Mouse (Mus musculus) C2C12 (cell line): ENCODE measurements around the gene Igfbp5. TPM values are rescaled to one million over a fixed set of nuclear protein-coding genes. Genes with fewer than 3 reads are reported as not detected.

Experiments used
- H3K27me3 ChIP-seq: one replicate; pipeline ENCODE4 v1.6.1; 2011; ENCODE audit not compliant: control insufficient read depth, insufficient read depth, insufficient read length
- H3K36me3 ChIP-seq: one replicate; pipeline ENCODE4 v1.6.1; 2011; ENCODE audit not compliant: control insufficient read depth, insufficient read depth
- H3K4me3 ChIP-seq: one replicate; pipeline ENCODE4 v1.5.1; 2011; ENCODE audit warnings: mild to moderate bottlenecking, control low read depth; ENCODE audit not compliant: poor library complexity, insufficient read depth, severe bottlenecking
- H3K79me2 ChIP-seq: one replicate; pipeline ENCODE4 v1.6.1; 2011; ENCODE audit not compliant: control insufficient read depth, insufficient read depth
- H3K79me3 ChIP-seq: one replicate; pipeline ENCODE4 v1.6.1; 2011; ENCODE audit warnings: low read depth, control low read depth
- H3ac ChIP-seq: one replicate; pipeline ENCODE3; 2011; ENCODE audit warnings: low read depth; ENCODE audit not compliant: control insufficient read depth, insufficient read length
- CEBPB ChIP-seq: IDR thresholded peaks from one replicate; pipeline ENCODE4 v1.6.1; 2011; ENCODE audit warnings: low read depth, mild to moderate bottlenecking, control low read depth, moderate library complexity
- CTCF ChIP-seq: IDR thresholded peaks from one replicate; pipeline ENCODE4 v1.5.1; 2011; ENCODE audit not compliant: control insufficient read depth, insufficient read depth, insufficient read length
- FOSL1 ChIP-seq: IDR thresholded peaks from one replicate; pipeline ENCODE4 v1.8.0; 2011; ENCODE audit warnings: mild to moderate bottlenecking, low read length; ENCODE audit not compliant: poor library complexity, insufficient read depth, severe bottlenecking
- MAX ChIP-seq: IDR thresholded peaks from one replicate; pipeline ENCODE4 v1.6.1; 2011; ENCODE audit warnings: mild to moderate bottlenecking, control low read depth
- MYOD1 ChIP-seq: IDR thresholded peaks from one replicate; pipeline ENCODE4 v1.6.1; 2011; ENCODE audit warnings: low read depth; ENCODE audit not compliant: control insufficient read depth, insufficient read length
- MYOG ChIP-seq: IDR thresholded peaks from one replicate; pipeline ENCODE4 v1.6.1; 2011; ENCODE audit not compliant: control insufficient read depth, insufficient read length; ENCODE audit errors: extremely low read depth
- USF1 ChIP-seq: IDR thresholded peaks from one replicate; pipeline ENCODE4 v1.6.1; 2011; ENCODE audit warnings: low read depth, mild to moderate bottlenecking, control low read depth, moderate library complexity
- polyA plus RNA-seq: library from polyadenylated mRNA; unstranded; fragments of >200 nt; fragmentation: generic; extraction: Trizol; gene quantifications from one replicate; pipeline ENCODE4 v1.2.1, GENCODE M21; 2012; ENCODE audit warnings: missing spikeins

Igfbp5 gene
- polyA plus RNA-seq, 1 experiment: 62.8 TPM

- H3K4me3 ChIP-seq: no peak overlapping the region
- no peaks in the 10 kb centered on the region for H3K79me3 ChIP-seq
- H3K79me2 ChIP-seq: no peaks in the 10 kb centered on the region
- no peaks in the 10 kb centered on the region for H3K36me3 ChIP-seq
- no peak overlapping the region for H3ac ChIP-seq
- H3K27me3 ChIP-seq: no peaks in the 10 kb centered on the region
- TF ChIP-seq CEBPB: no peak
- no peak for TF ChIP-seq FOSL1
- TF ChIP-seq MYOG: no peak
Measured at GRCm38 (mm10) chr1:72861702-72862101, 13.0 kb downstream of the Igfbp5 start.

GRCm38 (mm10) chr1:72860502-72860901 lies 14.2 kb downstream of the Igfbp5 start:
- no peaks in the 10 kb centered on the region for H3K79me2 ChIP-seq
- H3ac ChIP-seq: no peak overlapping the region
- H3K36me3 ChIP-seq: no peaks in the 10 kb centered on the region

GRCm38 (mm10) chr1:72859963-72860362 lies 14.7 kb downstream of the Igfbp5 start:
- Histone ChIP-seq H3K79me2 (no peaks in the 10 kb centered on the region), H3K27me3 (no peaks in the 10 kb centered on the region), H3K79me3 (no peaks in the 10 kb centered on the region), H3ac (no peak overlapping the region), H3K4me3 (no peak overlapping the region), H3K36me3 (no peaks in the 10 kb centered on the region)
- TF ChIP-seq FOSL1 (no peak), USF1 (no peak), MYOG (no peak), MAX (no peak), CEBPB (no peak), CTCF (no peak), MYOD1 (no peak)

More at GRCm38 (mm10) chr1:72860502-72860901, 14.2 kb downstream of the Igfbp5 start:
- Histone ChIP-seq H3K27me3 (no peaks in the 10 kb centered on the region), H3K4me3 (no peak overlapping the region), H3K79me3 (no peaks in the 10 kb centered on the region)
- no peak for TF ChIP-seq USF1
- TF ChIP-seq MYOD1: no peak
- TF ChIP-seq FOSL1: no peak
- TF ChIP-seq MAX: no peak
- TF ChIP-seq CEBPB: no peak
- TF ChIP-seq CTCF: no peak
- TF ChIP-seq MYOG: no peak

DNA sequence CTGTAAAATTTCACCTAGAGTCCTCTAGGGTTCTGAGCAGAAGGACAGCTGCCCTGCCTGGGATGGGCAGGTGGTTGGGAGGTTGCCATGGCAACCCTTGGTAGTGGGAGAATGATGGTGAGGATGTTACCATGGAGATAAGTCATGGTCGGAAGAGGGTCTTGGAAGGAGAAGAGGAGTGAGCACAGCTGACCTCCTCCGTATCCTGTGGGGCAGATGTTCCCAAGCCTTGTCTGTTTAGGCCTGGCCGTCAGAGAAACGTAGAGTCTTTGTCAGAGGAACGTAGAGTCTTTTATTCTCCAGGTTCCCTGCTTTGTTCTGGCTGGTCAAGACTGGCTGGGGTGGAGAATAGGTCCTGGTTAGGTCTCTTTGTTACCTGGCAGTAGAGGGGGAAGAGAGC lies 15.8 kb downstream of the Igfbp5 start:
- H3K4me3 ChIP-seq: no peak overlapping the region
- H3K79me3 ChIP-seq: no peaks in the 10 kb centered on the region
- H3K79me2 ChIP-seq: no peaks in the 10 kb centered on the region
- TF ChIP-seq FOSL1 (no peak), CEBPB (no peak), MYOG (no peak), USF1 (no peak), CTCF (no peak), MAX (no peak), MYOD1 (no peak)
- H3K36me3 ChIP-seq: no peaks in the 10 kb centered on the region
- no peaks in the 10 kb centered on the region for H3K27me3 ChIP-seq
- H3ac ChIP-seq: no peak overlapping the region

DNA sequence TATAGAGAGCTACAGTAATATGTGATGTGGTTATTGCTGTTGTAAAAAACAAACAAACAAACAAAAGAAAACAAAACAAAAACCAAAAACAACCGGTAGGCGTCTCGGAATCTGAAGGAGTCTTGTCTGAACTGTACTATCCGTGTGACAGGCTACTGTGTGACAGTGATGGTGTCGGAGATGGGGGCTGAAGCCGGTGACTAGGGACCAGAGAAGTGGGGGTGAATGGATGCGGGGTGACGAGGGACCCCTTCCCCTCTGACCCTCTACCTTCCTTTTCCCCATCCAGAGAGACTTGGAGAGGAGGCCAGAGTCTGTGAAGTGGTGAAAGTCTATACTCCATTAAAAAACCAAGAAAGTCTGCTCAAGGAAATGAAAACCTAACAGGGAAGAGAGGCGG lies 16.4 kb downstream of the Igfbp5 start:
- no peaks in the 10 kb centered on the region for H3K79me3 ChIP-seq

DNA sequence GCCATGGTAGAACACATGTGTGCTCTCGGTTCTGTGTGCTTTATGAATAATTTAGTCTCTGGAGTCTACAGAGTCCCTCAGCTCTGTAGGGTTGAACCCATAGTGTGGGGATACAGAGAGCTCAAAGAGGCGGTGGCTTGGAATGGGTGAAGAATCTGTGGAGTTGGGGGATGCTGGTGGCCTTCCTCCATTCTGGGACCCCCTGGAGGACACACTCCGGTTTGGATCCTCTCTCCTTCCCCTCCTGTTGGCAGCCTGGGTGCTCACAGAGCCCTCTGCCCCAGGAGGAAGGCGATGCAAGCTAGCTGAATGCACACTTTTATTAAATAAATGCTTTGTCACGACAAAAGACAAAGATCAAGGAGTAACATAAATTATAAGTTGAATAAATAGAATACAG lies 17.1 kb downstream of the Igfbp5 start:
- Histone ChIP-seq H3ac (no peak overlapping the region), H3K36me3 (no peaks in the 10 kb centered on the region), H3K79me3 (no peaks in the 10 kb centered on the region), H3K27me3 (no peaks in the 10 kb centered on the region), H3K4me3 (no peak overlapping the region), H3K79me2 (no peaks in the 10 kb centered on the region)
- no peak for TF ChIP-seq CTCF
- no peak for TF ChIP-seq MAX
- no peak for TF ChIP-seq FOSL1
- TF ChIP-seq MYOD1: no peak

More for the DNA sequence above, 16.4 kb downstream of the Igfbp5 start:
- no peaks in the 10 kb centered on the region for H3K27me3 ChIP-seq
- H3K79me2 ChIP-seq: no peaks in the 10 kb centered on the region
- H3K36me3 ChIP-seq: no peaks in the 10 kb centered on the region
- no peak overlapping the region for H3ac ChIP-seq
- TF ChIP-seq USF1: no peak
- TF ChIP-seq FOSL1: no peak
- H3K4me3 ChIP-seq: no peak overlapping the region

DNA sequence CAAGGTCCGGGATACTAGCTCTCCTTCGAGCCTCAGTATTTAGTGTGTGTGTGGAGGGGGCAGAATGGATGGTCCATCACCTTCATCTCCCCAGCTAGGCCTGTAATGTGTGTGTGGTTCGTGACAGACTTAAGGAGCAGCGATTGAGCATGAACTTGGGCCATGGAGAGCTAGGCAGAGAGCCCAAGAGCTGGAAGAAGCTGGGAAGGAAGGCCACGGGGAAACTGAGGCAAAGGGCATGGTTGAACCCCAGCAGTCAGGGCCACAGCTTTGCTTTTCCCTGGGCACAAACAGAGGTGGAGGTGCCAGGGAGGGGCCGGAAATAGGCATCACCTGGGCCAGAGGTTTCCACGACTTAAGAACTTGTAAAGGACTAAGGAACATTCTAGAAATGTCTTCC lies 17.5 kb downstream of the Igfbp5 start:
- Histone ChIP-seq H3K79me3 (no peaks in the 10 kb centered on the region), H3K36me3 (no peaks in the 10 kb centered on the region), H3K79me2 (no peaks in the 10 kb centered on the region), H3K27me3 (no peaks in the 10 kb centered on the region), H3K4me3 (no peak overlapping the region), H3ac (no peak overlapping the region)
- TF ChIP-seq MYOG (no peak), CEBPB (no peak), FOSL1 (no peak), USF1 (no peak), MAX (no peak), CTCF (no peak), MYOD1 (no peak)
